Mouse (Mus musculus): ENCODE measurements around the gene Cnpy2.
"Not testable (repeated sequence)": the region's sequence is repeated elsewhere in the genome, so short reads cannot be mapped to it uniquely, and the experiment has no call there.

The Cnpy2 gene

DNA sequence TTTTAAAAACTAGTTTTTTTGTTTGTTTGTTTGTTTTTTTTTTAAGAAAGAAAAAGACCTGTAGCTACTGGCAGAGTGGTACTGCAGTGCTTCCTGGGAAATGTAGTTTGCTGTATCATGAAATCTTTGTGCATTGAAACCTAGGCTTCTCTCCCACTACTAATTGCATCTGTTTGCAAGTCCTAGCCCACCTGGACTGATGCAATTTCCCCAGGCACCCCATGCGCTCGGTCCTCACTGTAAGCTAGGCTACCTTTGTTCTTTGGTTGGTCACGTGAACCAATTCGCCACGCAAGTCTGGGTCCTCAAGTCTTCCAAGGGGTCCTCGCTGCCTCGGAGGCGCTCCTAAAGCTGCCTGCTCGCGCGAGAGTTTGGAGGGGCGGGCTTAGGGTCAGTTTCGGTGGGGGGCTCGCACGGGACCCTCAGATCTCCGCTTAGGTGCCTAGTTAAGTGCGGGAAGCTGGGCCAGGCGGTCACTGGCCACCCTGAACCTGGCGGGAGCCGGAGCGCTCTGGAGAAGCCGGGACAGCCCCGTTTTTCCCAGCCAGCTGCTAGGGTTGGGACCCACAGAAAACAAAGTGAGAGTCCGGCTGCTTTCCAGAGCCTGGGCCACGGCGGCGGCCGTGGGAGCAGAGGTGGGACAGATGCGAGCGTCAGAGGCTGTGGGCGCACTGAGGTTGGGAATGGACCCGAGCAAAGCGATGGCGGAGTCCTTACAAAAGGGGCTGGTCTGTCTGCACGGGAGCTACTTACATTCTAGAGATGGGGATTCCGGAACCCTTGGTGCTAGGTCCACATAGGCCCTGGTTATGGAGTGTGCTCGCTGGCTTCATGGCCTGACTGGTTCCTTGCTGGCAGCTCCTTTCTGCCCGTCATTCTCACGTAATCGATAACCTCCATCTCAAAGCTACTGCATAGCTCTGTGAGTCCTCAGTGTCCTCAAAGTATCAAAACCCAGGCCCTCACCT is at the start of gene Cnpy2:
Gene Cnpy2, plus strand, starts transcription at position 319 of the 968 bp plus-strand sequence.
- peak; percentile 82 for DNase-seq (ENCODE audit: low spot score)

GRCm38 (mm10) chr10:128272819-128273439 is 49.3 kb upstream of the Cnpy2 start:
- DNase-seq (ENCODE audit: low spot score), result not testable (repeated sequence)

DNA sequence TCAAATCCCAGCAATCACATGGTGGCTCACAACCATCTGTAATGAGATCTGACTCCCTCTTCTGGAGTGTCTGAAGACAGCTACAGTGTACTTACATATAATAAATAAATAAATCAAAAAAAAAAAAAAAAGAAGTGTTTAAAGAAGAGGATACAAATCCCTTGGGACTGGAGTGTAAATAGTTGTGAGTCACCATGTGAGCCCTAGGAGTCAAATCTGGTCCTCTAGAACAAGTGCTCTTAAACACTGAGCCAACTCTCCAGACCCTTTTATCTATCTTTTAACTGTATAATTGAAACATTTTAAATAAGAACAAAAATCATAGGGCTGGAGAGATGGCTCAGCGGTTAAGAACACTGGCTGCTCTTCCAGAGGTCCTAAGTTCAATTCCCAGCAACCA is 46.9 kb upstream of the Cnpy2 start:
- not testable (repeated sequence) for DNase-seq (ENCODE audit: low spot score)

DNA sequence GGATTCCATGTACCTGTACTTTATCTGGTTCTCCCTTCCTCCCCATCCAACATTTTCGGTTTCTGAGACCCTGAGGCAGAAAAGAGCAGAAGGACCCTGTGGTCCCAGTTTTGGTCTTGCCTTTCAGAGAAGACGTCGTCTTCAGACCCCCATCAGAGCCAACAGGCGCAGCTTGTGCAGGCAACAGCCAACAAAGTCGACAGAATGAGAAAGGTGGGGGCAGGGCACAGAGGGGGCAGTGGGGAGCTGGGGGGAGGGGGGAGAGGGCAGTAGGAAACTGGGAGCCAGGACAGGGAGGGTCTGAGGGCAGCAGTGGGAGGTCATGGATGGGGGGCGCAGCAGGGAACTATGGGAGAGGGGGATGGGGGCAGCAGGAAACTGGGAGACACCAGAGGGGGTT is 44.1 kb upstream of the Cnpy2 start:
- DNase-seq (ENCODE audit: low spot score), result no peak

DNA sequence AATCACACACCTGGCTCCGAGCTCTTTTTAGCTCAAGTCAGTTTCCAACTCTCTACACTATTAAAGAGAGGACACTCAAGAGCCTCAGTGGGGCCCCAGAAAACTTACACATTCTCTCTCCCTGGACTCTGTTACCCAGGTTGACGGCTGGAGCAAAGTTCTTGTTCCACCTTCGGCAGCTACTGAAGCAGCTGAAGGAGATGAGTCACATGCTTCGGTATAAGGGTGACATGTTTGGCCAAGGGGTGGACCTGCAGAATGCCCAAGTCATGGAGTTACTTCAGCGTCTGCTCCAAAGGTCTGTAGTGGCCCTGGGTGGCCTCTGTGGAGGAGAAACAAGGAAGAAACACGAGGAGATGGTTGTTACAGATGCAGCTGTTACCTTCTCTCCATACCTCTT is 41.3 kb upstream of the Cnpy2 start:
- no peak for DNase-seq (ENCODE audit: low spot score)

DNA sequence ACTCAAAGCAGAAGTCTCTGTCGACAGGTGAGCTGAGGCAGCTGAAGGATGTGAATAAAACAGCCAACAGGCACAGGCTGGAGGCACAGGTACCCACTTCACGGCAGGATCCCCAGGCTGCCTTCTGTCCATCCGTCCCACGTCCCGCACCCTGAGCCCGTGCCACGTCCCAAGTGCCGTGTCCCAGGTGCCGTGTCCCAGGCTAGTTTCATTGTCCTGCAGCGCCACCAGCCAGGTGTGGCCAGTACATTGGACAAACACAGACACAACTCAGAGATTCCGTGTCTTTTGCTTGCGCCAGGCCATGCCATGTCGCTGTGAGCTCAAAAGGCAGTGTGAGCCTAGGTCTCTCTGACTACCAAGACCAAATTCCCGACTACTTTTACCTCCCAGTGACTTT is 40.6 kb upstream of the Cnpy2 start:
- DNase-seq (ENCODE audit: low spot score), result no peak

DNA sequence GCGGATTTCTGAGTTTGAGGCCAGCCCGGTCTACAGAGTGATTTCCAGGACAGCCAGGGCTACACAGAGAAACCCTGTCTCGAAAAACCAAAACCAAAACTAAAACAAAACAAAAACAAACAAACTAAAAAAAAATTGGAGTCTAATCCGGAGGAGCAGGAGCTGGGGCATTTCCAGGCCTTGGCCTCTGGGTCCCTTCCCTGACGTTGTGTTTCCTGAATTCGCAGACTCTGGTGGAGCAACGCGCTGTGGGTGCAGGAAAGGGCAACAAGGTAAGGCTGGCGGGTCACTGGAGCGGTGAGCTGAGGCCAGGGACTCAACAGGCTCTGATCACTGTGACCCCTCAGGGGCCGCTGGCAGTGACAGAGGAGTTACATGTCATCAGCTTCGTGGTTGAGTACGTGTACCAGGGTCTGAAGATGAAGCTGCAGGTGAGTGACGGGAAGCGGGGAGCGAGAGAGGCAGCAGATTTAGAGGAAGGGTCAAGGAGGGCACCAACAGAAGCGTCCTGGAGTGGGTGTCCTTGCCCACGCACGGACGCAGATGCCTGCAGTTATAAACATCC is 39.3 kb upstream of the Cnpy2 start:
- DNase-seq (ENCODE audit: low spot score), result no peak

- peak; percentile 61 for DNase-seq (ENCODE audit: low spot score)
Observed at GRCm38 (mm10) chr10:128283604-128284579, 38.4 kb upstream of the Cnpy2 start.

GRCm38 (mm10) chr10:128290594-128290993 is 31.7 kb upstream of the Cnpy2 start:
- DNase-seq (ENCODE audit: low spot score), result not testable (repeated sequence)

- no peak for DNase-seq (ENCODE audit: low spot score)
Observed at GRCm38 (mm10) chr10:128296370-128297090, 25.7 kb upstream of the Cnpy2 start.

- no peak for DNase-seq (ENCODE audit: low spot score)
Observed at GRCm38 (mm10) chr10:128297221-128297620, 25.0 kb upstream of the Cnpy2 start.

- DNase-seq (ENCODE audit: low spot score), result no peak
Observed at GRCm38 (mm10) chr10:128297622-128298021, 24.6 kb upstream of the Cnpy2 start.

DNA sequence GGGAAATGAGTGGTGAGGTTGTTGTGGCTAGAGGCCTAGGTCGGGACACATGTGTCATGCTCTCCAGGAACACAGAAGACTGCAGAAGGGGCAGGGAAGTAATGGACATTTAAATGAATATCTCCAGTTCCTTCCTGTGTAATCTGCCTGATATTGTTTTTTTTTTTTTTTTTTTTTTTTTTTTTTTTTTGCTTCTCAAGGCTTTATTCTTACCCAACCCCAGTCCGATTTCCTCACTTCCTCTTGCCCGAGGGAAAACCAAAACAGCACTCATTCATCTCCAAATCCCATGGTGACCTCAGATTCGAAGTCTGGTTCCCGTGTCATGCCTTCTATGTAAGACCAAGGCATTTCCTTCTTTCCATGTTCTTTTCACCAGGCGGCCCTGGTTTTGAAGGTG is 24.0 kb upstream of the Cnpy2 start:
- DNase-seq (ENCODE audit: low spot score), result no peak

- DNase-seq (ENCODE audit: low spot score), result no peak
Observed at GRCm38 (mm10) chr10:128298702-128299171, 23.5 kb upstream of the Cnpy2 start, which contains the start of gene Il23a. Gene Il23a, minus strand, starts transcription at chr10:128298752.

DNA sequence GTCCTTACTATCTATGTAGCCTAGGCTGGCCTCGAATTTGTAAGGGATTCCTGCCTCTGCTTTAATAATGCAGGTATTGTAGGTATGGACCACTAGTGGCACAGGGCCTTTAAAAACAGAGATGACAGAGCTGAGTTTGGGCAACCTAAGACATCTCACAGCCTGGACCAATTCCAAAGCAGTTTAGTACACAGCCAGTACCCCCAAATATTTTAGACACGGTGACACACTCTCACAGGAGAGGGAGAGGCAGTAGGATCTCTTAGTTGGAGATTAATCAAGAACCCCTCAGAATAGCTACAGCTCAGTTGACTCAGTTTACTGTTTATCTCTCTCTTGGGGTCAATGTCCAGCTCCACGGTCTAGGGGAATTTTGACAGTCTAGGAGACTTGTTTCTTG is 19.9 kb upstream of the Cnpy2 start:
- no peak for DNase-seq (ENCODE audit: low spot score)

- DNase-seq (ENCODE audit: low spot score), result no peak
Observed at GRCm38 (mm10) chr10:128302785-128303125, 19.5 kb upstream of the Cnpy2 start.

DNA sequence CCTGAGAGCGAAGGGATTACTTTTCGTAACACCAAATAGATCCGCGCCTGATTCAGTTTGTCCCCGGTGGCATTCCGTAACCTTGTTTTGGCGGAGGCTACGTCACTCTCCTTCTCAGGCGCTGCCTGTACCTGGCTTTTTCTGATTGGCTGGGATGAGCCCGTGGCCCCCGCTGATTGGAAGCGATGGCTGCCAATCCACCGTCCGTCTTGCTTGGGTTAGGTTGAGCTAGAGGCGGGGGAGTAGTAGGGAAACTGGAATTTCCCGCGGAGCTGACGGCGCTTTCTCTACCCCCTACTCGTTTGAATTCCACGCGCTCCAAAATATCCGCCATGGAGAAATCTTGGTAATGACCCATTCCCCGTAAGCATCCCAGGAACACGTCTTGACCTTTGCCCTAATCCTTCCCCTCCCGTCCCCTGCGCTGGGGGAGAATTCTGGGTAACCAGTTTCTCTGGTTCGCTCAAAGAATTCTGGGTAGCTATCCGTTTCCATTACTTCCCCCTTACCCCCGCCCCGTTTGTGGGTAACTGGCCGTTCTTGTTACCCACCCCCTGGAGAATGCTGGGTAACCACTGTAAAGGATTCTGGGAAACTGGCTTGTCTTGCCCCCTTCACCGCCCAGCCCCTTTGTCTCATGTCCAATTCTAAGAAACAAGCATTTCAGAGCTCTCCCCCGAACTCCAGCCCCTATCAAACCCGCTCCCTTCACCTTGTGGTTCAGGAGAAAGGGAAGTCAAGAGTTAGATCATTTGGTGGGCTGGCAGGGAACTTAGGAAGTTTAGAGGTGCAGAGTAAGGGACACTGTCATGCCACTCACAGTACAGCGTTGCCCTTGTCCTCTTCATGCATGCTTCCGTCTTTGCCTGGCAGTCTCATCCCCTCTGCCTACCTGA is 18.9 kb upstream of the Cnpy2 start, which contains the start of gene Pan2:
Gene Pan2, plus strand, starts transcription at position 210 of the 896 bp plus-strand sequence.
- DNase-seq (ENCODE audit: low spot score), result peak; percentile 99

DNA sequence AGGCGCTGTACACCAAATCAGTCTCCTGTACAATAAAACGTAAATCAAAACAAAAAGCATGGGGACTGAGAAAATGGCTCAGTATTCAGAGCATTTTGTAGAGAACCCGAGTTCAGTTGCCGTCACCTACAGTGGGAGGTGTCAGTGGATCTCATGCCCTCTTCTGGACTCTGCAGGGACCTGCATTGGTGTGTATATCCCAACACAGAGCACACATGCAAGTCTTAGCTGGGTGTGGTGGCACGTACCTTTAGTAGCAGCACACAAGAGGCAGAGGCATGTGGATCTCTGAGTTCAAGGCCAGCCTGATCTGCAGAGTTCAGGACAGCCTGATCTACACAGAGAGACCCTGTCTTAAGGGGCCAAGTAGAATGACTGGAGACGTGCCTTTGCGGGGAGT is 12.6 kb upstream of the Cnpy2 start:
- no peak for DNase-seq (ENCODE audit: low spot score)

DNA sequence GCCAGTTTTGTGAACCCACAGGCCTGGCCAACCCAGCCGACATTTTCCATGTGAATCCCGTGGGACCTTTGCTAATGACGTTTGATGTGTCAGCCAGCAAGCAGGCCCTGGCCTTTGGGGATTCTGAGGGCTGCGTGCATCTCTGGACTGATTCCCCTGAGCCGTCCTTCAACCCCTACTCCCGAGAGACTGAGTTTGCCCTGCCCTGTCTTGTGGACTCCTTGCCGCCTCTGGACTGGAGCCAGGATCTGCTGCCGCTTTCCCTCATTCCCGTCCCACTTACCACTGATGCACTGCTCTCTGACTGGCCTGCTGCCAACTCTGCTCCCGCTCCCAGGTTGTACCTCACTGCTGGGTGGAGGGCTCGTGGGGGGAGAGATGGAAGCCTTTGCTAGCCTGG is 12.1 kb upstream of the Cnpy2 start:
- no peak for DNase-seq (ENCODE audit: low spot score)

- no peak for DNase-seq (ENCODE audit: low spot score)
Observed at GRCm38 (mm10) chr10:128310902-128311301, 11.4 kb upstream of the Cnpy2 start.
